Mouse (Mus musculus): Measurements from ENCODE around the gene Ddn.

Ddn gene

DNA sequence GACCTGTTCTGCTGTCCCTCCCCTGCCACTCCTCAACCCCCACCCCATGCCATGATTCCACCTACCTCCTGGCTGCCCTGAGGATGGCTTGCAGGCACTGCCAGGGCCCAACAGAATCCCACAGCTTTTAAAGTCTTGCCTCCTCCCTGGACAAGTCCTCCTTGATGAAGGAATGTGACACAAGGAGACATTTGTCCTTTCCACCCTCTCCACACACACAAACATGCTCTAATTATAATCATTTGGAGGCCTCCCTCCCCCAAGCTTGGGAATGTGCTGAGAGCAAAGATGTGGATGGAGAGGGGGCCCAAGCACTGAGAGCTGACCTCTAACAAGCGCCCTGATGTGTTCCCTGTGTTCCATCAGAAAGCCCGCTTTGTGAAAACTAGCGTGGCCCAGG lies at the start of gene Ddn:
TSS of gene Ddn (minus strand) at position 101 of the 400 bp plus-strand sequence.
- no peak for DNase-seq (ENCODE audit: low spot score in 2 of 2)

GRCm38 (mm10) chr15:98854214-98854613 lies 44.9 kb upstream of the Ddn start:
- no peak for DNase-seq (ENCODE audit: low spot score in 2 of 2)

- no peak for DNase-seq (ENCODE audit: low spot score in 2 of 2)
Measured at GRCm38 (mm10) chr15:98853161-98853937, 44.1 kb upstream of the Ddn start.

- no peak for DNase-seq (ENCODE audit: low spot score in 2 of 2)
Measured at GRCm38 (mm10) chr15:98852733-98853132, 43.4 kb upstream of the Ddn start.

GRCm38 (mm10) chr15:98852071-98852470 lies 42.8 kb upstream of the Ddn start:
- no peak for DNase-seq (ENCODE audit: low spot score in 2 of 2)

DNA sequence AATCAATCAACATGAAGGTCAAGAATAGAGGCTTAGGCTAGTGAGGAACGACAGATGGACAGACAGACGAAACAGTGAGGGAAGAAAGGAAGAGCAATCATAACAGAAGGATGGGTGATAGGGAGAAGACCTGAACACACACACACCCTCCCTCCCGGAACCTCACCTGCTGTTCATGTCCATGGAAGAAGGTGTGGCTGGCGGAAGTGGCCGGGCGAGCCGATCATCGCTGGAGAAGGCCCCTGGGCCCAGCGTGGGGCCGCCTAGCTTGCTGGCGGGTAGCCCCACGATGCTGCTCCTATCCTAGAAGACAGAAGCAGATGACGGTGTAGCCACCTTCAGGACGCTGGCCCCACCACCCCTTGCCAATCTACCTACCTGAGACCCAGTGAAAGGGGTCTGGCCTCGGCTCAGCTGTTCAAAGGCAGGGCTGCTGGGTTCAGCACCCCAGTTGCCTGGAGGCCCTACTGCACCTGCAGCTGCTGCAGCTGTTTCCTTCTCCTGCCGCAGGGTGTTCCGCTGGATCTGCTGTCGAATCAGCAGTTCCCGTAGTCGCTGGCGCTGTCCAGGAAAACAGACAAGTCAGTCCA lies 42.0 kb upstream of the Ddn start:
- no peak for DNase-seq (ENCODE audit: low spot score in 2 of 2)

DNA sequence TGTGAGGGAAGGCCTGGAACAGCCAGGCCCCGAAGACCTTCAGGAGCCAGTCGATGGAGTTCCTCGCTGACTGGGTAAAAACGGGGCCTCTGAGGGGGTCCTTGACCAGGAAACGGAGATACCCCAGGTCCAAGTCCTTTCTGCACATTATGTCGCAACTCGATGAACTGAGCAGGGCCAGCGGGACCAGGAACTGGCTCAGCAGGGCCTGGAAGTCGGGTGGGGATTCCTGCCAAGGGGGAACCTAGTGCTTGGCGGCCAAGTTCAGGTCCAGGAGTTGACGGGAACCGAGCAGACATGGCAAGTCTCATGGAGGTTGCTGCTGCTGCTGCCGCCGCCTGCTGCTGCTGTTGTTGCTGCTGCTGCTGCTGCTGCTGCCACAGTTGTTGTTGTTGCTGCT lies 41.4 kb upstream of the Ddn start:
- no peak for DNase-seq (ENCODE audit: low spot score in 2 of 2)

DNA sequence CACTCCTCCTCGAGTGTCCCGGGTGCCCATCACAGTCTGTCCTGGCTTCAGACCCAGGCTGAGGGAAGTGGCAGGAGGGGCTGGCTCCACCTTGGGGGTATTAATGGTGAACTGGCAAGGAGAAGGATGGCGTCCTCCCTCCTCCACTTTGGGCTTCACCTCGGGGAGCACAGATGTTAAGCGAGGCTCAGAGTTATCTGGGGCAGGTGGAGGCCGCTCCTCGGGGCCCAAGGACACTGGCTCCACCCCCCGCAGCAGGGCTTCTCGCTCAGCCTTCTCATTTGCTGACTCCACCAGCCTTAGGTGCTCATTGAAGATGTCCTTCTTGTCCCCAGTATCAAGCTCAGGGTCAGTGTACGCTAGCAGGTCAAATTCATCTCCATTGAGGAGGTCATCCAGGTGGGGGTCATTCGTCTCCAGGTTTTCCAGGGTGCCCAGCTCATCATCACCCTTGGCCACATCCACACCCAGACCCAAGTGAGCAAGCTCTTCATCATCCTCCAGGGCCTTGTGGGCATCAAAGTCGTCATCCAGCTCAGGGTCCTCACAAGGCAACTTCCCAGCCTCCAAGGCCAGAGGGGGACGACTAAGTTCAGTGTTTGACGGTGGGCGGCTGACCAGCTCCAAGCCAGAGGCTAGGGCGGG lies 40.8 kb upstream of the Ddn start:
- DNase-seq (ENCODE audit: low spot score in 2 of 2) = no peak

DNA sequence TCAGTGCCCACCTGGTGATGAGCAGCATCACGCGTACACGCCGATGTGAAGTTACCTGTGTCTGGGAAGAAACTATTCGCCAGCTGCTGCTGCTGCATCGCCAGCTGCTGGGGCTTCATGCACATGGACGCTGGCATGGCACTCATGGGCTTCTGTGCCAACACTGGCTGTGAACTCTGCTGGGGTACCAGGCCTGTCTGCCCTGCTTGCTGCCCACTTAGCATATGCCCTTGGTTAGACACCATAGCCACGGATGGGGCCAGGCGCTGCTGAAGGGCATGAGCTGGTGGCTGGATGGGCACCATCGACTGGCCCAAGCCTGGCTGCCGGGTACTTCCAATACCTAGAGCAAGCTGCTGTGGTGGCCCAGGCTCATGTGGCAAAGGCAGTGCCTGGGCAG lies 39.9 kb upstream of the Ddn start:
- DNase-seq (ENCODE audit: low spot score in 2 of 2) = no peak

DNA sequence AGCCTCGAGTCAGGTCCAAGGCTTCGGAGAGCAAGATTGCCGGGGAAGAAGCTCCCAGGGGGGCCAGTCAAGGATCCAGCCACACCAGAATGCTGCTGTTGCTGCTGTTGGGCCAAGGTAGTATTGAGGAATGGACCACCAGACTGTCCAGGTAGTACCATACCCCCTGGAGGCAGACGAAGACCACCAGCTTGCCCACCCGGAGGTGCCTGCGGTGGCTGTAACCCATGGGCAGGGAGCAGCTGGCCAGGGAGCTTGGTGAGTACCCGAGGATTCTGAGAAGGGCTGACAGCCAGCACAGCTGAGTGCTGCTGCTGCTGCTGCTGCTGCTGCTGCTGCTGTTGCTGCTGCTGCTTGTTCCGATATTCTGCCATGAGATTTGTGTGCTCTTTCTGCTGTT lies 36.9 kb upstream of the Ddn start:
- no peak for DNase-seq (ENCODE audit: low spot score in 2 of 2)

DNA sequence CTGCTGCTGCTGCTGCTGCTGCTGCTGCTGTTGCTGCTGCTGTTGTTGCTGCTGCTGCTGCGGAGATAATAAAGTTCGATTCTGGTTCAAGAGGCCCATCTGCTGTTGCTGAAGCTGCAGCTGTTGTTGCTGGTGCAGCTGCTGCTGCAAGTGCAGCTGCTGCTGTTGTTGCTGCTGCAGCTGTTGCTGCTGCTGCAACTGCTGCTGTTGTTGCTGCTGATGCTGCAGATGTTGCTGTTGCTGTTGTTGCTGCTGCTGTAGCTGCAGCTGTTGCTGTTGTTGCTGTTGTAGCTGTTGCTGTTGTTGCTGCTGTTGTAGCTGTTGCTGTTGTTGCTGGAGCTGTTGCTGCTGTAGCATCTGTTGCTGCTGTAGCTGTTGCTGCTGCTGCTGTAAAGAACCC lies 35.9 kb upstream of the Ddn start:
- DNase-seq (ENCODE audit: low spot score in 2 of 2) = no peak

- no peak for DNase-seq (ENCODE audit: low spot score in 2 of 2)
Measured at GRCm38 (mm10) chr15:98843595-98844223, 34.4 kb upstream of the Ddn start.

- DNase-seq (ENCODE audit: low spot score in 2 of 2) = no peak
Measured at GRCm38 (mm10) chr15:98839671-98840585, 30.6 kb upstream of the Ddn start.

GRCm38 (mm10) chr15:98839161-98839560 lies 29.9 kb upstream of the Ddn start:
- DNase-seq (ENCODE audit: low spot score in 2 of 2) = no peak

- DNase-seq (ENCODE audit: low spot score in 2 of 2) = no peak
Measured at GRCm38 (mm10) chr15:98837743-98838103, 28.4 kb upstream of the Ddn start.

DNA sequence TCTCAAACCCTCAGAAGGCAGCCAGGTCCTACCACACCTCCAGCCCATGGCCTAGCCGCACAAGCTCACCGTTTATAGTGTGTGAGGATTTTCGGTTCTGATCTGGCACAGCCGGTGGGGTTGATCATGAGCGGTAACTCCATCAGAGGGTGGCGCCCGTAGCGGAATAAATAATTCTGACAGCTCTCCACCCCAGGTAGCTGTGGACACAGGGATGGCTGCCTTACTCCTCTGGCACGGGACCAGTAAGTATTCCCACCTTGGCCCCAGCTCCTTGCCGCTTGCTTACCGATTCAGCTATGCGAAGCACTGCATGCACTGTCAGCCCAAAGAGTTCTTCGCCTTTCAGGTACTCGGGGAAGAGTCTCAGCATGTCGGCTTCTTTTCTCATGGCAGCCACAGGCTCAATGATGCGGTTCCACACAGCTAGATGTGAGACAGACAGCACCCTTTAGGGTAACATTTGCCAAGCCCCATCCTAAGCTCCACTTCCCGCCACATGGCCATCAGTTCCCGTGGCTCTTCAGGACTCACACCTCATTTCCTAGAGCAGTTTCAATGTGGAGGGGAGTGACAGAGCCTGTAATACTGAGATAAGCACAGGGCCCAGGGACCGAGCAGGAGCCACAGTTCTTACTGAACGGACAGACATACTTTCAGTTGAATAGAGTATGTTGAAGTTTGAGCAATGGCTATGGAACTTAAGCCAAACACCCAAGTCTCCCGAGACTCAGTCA lies 27.9 kb upstream of the Ddn start:
- no peak for DNase-seq (ENCODE audit: low spot score in 2 of 2)

- DNase-seq (ENCODE audit: low spot score in 2 of 2) = no peak
Measured at GRCm38 (mm10) chr15:98835291-98835690, 26.0 kb upstream of the Ddn start.

- DNase-seq (ENCODE audit: low spot score in 2 of 2) = no peak
Measured at GRCm38 (mm10) chr15:98834059-98834458, 24.8 kb upstream of the Ddn start.

- DNase-seq (ENCODE audit: low spot score in 2 of 2) = no peak
Measured at GRCm38 (mm10) chr15:98833281-98833680, 24.0 kb upstream of the Ddn start.

GRCm38 (mm10) chr15:98832161-98833058 lies 23.1 kb upstream of the Ddn start:
- no peak for DNase-seq (ENCODE audit: low spot score in 2 of 2)
